In the genomic region with DNA sequence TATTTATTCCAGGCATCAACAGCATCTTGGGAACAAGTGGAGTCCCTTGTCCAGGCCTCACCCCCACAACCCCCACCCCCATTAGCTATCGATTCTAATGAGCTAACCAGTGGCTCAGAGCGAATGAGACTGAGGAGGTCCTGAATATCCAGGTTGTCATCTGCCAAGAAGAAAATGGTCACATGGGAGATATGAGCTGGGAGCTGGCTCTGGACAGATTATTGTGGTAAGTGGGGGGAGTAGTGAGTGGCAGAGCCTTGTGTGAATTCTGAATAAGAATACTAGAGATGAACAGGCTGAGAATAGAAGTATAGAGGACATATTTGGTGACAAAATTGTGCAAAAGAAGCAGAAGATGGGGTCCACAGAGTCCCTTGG, we compare ENCODE assay signal across 20 mouse cellular contexts.
DNase-seq lines count a peak whose midpoint lies in the region; ATAC-seq and TF ChIP-seq lines count a peak whose summit lies in the region.
"Had no signal": no experiment of that assay in that cellular context is flagged by ENCODE, and none has a peak within 500 bp of the region (broad histone marks: within the 10 kb centered on the region; RNA-seq: fewer than 3 reads in every experiment).

No protein-coding gene starts in this region.

- DNase-seq in hindbrain, embryonic 14.5 days (ENCODE audit: low spot score): no peak
- DNase-seq in forebrain, postnatal 0 days: no peak
- DNase-seq in midbrain, postnatal 0 days (ENCODE audit: low spot score): peak; percentile 24
- DNase-seq: adrenal gland, adult 2 months; cerebellum, adult 18-20 months; cerebellum, postnatal 25 days; kidney, postnatal 25 days; lung, embryonic 14.5 days; right cerebral cortex, postnatal 14 days had no signal

- H3K4me3 ChIP-seq in hindbrain, embryonic 14.5 days (replicated peaks; ENCODE audit: low read length): no peak overlapping the region
- no peak overlapping the region for H3K4me3 ChIP-seq in hindbrain, embryonic 12.5 days
- H3K4me3 ChIP-seq in midbrain, embryonic 16.5 days (ENCODE audit: low read depth, low read length): no peak overlapping the region
- no peak overlapping the region for H3K4me3 ChIP-seq in midbrain, embryonic 13.5 days (replicated peaks)
- no peak overlapping the region for H3K4me3 ChIP-seq in forebrain, postnatal 0 days (ENCODE audit: low read depth, low read length)
- H3K4me3 ChIP-seq in midbrain, postnatal 0 days (ENCODE audit: low read depth, low read length): no peak overlapping the region
- H3K4me3 ChIP-seq in liver, embryonic 12.5 days: no peak overlapping the region
- H3K4me3 ChIP-seq: embryonic facial prominence, embryonic 13.5 days; erythroblast, embryonic 14.5 days; heart, embryonic 10.5 days; left cerebral cortex, adult 2 months had no signal

- peaks cover 16% of the 10 kb centered on the region for H3K4me1 ChIP-seq in hindbrain, embryonic 14.5 days (replicated peaks; ENCODE audit: control insufficient read depth, insufficient read depth, low read length)
- H3K4me1 ChIP-seq in hindbrain, embryonic 12.5 days: peaks cover 5% of the 10 kb centered on the region; the same call in 1 of the 2 replicates
- peaks cover 12% of the 10 kb centered on the region for H3K4me1 ChIP-seq in midbrain, embryonic 16.5 days (ENCODE audit: control insufficient read depth, insufficient read depth, low read length)
- peaks cover 9% of the 10 kb centered on the region for H3K4me1 ChIP-seq in midbrain, embryonic 13.5 days (replicated peaks)
- peaks cover 12% of the 10 kb centered on the region for H3K4me1 ChIP-seq in forebrain, postnatal 0 days (ENCODE audit: insufficient read depth)
- H3K4me1 ChIP-seq in midbrain, postnatal 0 days (ENCODE audit: insufficient read depth, low read length): peaks cover 3% of the 10 kb centered on the region; the same call in 1 of the 2 replicates
- H3K4me1 ChIP-seq in liver, embryonic 12.5 days: no peaks in the 10 kb centered on the region
- H3K4me1 ChIP-seq: embryonic facial prominence, embryonic 13.5 days; heart, embryonic 10.5 days had no signal

- H3K27ac ChIP-seq in hindbrain, embryonic 14.5 days: peak overlapping the region; percentile 69
- no peak overlapping the region for H3K27ac ChIP-seq in hindbrain, embryonic 12.5 days
- H3K27ac ChIP-seq in midbrain, embryonic 16.5 days (ENCODE audit: low read length): peak overlapping the region; percentile 59
- no peak overlapping the region for H3K27ac ChIP-seq in midbrain, embryonic 13.5 days
- peak overlapping the region; percentile 66; the same call in 1 of the 2 replicates for H3K27ac ChIP-seq in forebrain, postnatal 0 days (ENCODE audit: low read depth, low read length)
- peak overlapping the region; percentile 60 for H3K27ac ChIP-seq in midbrain, postnatal 0 days (ENCODE audit: low read depth, low read length)
- H3K27ac ChIP-seq in liver, embryonic 12.5 days: no peak overlapping the region
- H3K27ac ChIP-seq: embryonic facial prominence, embryonic 13.5 days; heart, embryonic 10.5 days; liver, embryonic 14.5 days; stomach, postnatal 0 days had no signal

- WGBS in hindbrain, embryonic 14.5 days: 63% methylated on average over 2 of the region's 2 CpGs
- 62% methylated on average over 2 of the region's 2 CpGs for WGBS in hindbrain, embryonic 12.5 days
- WGBS in midbrain, embryonic 16.5 days: 63% methylated on average over 2 of the region's 2 CpGs
- 80% methylated on average over 2 of the region's 2 CpGs for WGBS in midbrain, embryonic 13.5 days
- 40% methylated on average over 2 of the region's 2 CpGs for WGBS in forebrain, postnatal 0 days
- 50% methylated on average over 2 of the region's 2 CpGs for WGBS in midbrain, postnatal 0 days
- WGBS in liver, embryonic 12.5 days (ENCODE audit: insufficient replicate concordance): 62% methylated on average over 2 of the region's 2 CpGs

- H3K9me3 ChIP-seq in hindbrain, embryonic 14.5 days (ENCODE audit: control insufficient read depth, low read length): no peaks in the 10 kb centered on the region
- no peaks in the 10 kb centered on the region for H3K9me3 ChIP-seq in hindbrain, embryonic 12.5 days (replicated peaks)
- no peaks in the 10 kb centered on the region for H3K9me3 ChIP-seq in midbrain, embryonic 16.5 days (replicated peaks; ENCODE audit: control insufficient read depth, low read length, poor library complexity, severe bottlenecking)
- no peaks in the 10 kb centered on the region for H3K9me3 ChIP-seq in midbrain, embryonic 13.5 days
- no peaks in the 10 kb centered on the region for H3K9me3 ChIP-seq in forebrain, postnatal 0 days (ENCODE audit: low read length)
- no peaks in the 10 kb centered on the region for H3K9me3 ChIP-seq in midbrain, postnatal 0 days (ENCODE audit: low read length)
- no peaks in the 10 kb centered on the region for H3K9me3 ChIP-seq in liver, embryonic 12.5 days (replicated peaks)
- H3K9me3 ChIP-seq: embryonic facial prominence, embryonic 13.5 days; heart, embryonic 10.5 days had no signal

- H3K9ac ChIP-seq in hindbrain, embryonic 14.5 days: no peak overlapping the region
- H3K9ac ChIP-seq in hindbrain, embryonic 12.5 days: no peak overlapping the region
- H3K9ac ChIP-seq in midbrain, embryonic 16.5 days (ENCODE audit: low read depth, low read length): no peak overlapping the region
- H3K9ac ChIP-seq in midbrain, embryonic 13.5 days (replicated peaks): no peak overlapping the region
- H3K9ac ChIP-seq in forebrain, postnatal 0 days: no peak overlapping the region
- H3K9ac ChIP-seq in midbrain, postnatal 0 days (replicated peaks; ENCODE audit: low read length, poor library complexity, severe bottlenecking): no peak overlapping the region
- no peak overlapping the region for H3K9ac ChIP-seq in liver, embryonic 12.5 days
- H3K9ac ChIP-seq: embryonic facial prominence, embryonic 13.5 days; liver, embryonic 14.5 days; lung, embryonic 14.5 days had no signal

- H3K4me2 ChIP-seq in hindbrain, embryonic 14.5 days (replicated peaks): no peak overlapping the region
- no peak overlapping the region for H3K4me2 ChIP-seq in hindbrain, embryonic 12.5 days (replicated peaks)
- no peak overlapping the region for H3K4me2 ChIP-seq in midbrain, embryonic 16.5 days (ENCODE audit: low read length)
- H3K4me2 ChIP-seq in midbrain, embryonic 13.5 days (replicated peaks): no peak overlapping the region
- H3K4me2 ChIP-seq in forebrain, postnatal 0 days (ENCODE audit: low read depth): no peak overlapping the region
- no peak overlapping the region for H3K4me2 ChIP-seq in midbrain, postnatal 0 days (ENCODE audit: low read depth, low read length, poor library complexity, severe bottlenecking)
- no peak overlapping the region for H3K4me2 ChIP-seq in liver, embryonic 12.5 days
- H3K4me2 ChIP-seq: embryonic facial prominence, embryonic 13.5 days; lung, embryonic 14.5 days had no signal

- H3K36me3 ChIP-seq in hindbrain, embryonic 14.5 days (replicated peaks; ENCODE audit: control insufficient read depth, insufficient read depth): no peaks in the 10 kb centered on the region
- no peaks in the 10 kb centered on the region for H3K36me3 ChIP-seq in hindbrain, embryonic 12.5 days
- no peaks in the 10 kb centered on the region for H3K36me3 ChIP-seq in midbrain, embryonic 16.5 days (ENCODE audit: control insufficient read depth, insufficient read depth, low read length)
- no peaks in the 10 kb centered on the region for H3K36me3 ChIP-seq in midbrain, embryonic 13.5 days
- no peaks in the 10 kb centered on the region for H3K36me3 ChIP-seq in forebrain, postnatal 0 days (ENCODE audit: insufficient read depth)
- H3K36me3 ChIP-seq in midbrain, postnatal 0 days (ENCODE audit: insufficient read depth, low read length): no peaks in the 10 kb centered on the region
- no peaks in the 10 kb centered on the region for H3K36me3 ChIP-seq in liver, embryonic 12.5 days
- H3K36me3 ChIP-seq: embryonic facial prominence, embryonic 13.5 days; heart, embryonic 10.5 days had no signal

- H3K27me3 ChIP-seq in hindbrain, embryonic 14.5 days (ENCODE audit: control insufficient read depth, insufficient read depth, low read length): no peaks in the 10 kb centered on the region
- H3K27me3 ChIP-seq in hindbrain, embryonic 12.5 days: no peaks in the 10 kb centered on the region
- H3K27me3 ChIP-seq in midbrain, embryonic 16.5 days (ENCODE audit: control insufficient read depth, insufficient read depth, low read depth, low read length): no peaks in the 10 kb centered on the region
- no peaks in the 10 kb centered on the region for H3K27me3 ChIP-seq in midbrain, embryonic 13.5 days
- no peaks in the 10 kb centered on the region for H3K27me3 ChIP-seq in forebrain, postnatal 0 days (ENCODE audit: insufficient read depth, low read length)
- H3K27me3 ChIP-seq in midbrain, postnatal 0 days (ENCODE audit: insufficient read depth, low read length): no peaks in the 10 kb centered on the region
- H3K27me3 ChIP-seq in liver, embryonic 12.5 days (replicated peaks): no peaks in the 10 kb centered on the region
- H3K27me3 ChIP-seq: embryonic facial prominence, embryonic 13.5 days had no signal

- no peak for ATAC-seq in hindbrain, embryonic 14.5 days (ENCODE audit: low FRiP score)
- no peak for ATAC-seq in hindbrain, embryonic 12.5 days (ENCODE audit: low FRiP score)
- ATAC-seq in midbrain, embryonic 16.5 days: peak; percentile 45; the same call in 1 of the 2 replicates
- ATAC-seq in midbrain, embryonic 13.5 days: no peak
- ATAC-seq in forebrain, postnatal 0 days: peak; percentile 53
- ATAC-seq in midbrain, postnatal 0 days (ENCODE audit: low FRiP score): peak; percentile 52; the same call in 1 of the 2 replicates
- ATAC-seq in liver, embryonic 12.5 days: no peak
- ATAC-seq: intestine, postnatal 0 days had no signal

- TF ChIP-seq CTCF in forebrain, postnatal 0 days (IDR thresholded peaks at IDR 0.05; ENCODE audit: low read depth): no peak
- TF ChIP-seq CTCF in midbrain, postnatal 0 days (IDR thresholded peaks at IDR 0.05): no peak

Comparison
In these comparisons a context has a peak if more than half of its experiments do, and no peak if none do; other contexts are left out.
1. ATAC-seq: peak in midbrain, embryonic 16.5 days (single experiment), forebrain, postnatal 0 days (single experiment) and midbrain, postnatal 0 days (single experiment); none in hindbrain, embryonic 14.5 days (single experiment), hindbrain, embryonic 12.5 days (single experiment), midbrain, embryonic 13.5 days (single experiment) and liver, embryonic 12.5 days (single experiment).
2. H3K27ac ChIP-seq: peak in hindbrain, embryonic 14.5 days (single experiment), midbrain, embryonic 16.5 days (single experiment), forebrain, postnatal 0 days (single experiment) and midbrain, postnatal 0 days (single experiment); none in hindbrain, embryonic 12.5 days (single experiment), midbrain, embryonic 13.5 days (single experiment) and liver, embryonic 12.5 days (single experiment).